Mouse (Mus musculus): ENCODE measurements at regions not wholly inside any gene's neighbourhood (a gene's known extent, or its start where the extent isn't known, plus 50 kb on each side); places are given as distances from the start of the nearest gene placed in this dataset.

DNA sequence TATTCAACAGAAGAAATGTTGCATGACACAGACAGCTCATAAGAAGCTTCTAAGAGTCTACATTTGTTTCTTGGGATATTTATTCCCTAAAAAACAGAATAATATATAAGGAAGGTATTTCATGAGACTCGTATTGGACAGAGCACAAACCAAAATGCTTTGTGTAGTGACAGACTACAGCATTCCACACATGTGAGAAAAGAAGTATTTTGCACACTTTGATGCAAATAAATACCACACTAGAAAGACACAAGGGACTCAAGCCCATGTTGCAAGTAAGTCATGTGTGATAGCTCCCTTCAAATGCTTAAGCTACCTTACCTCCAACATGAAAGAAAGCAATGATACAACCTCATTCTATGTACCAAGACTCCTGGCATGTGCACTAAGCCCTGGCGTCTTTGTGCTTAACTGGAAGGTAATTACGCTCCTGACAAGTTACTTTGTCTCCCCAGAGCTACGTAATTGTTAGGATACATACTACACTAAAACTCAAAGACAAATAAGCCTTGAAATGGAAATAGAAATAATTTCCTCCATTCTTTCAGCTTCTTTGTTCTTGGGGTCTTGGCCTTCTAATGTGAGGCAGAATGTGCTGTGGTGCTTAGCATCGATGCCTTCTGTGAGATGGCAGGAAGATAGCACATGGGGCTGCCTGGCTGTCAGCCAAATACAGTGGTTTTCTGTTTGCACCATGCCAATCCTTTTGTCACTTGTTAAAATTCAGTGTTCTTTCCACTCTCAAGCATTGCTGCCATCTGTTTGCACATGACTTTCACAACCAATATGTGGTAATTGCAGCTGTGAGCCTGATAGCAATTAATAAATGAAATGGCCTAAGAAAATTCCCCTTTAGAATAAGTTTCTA lies 1214.4 kb upstream of the Igfbp7 start:
- no peaks in the 10 kb centered on the region for H3K36me3 ChIP-seq (replicated peaks)
- 82% methylated on average over 5 of the region's 5 CpGs for WGBS
- H3K4me3 ChIP-seq: no peak overlapping the region
- DNase-seq (ENCODE audit: low spot score): no peak
- H3K9me3 ChIP-seq: no peaks in the 10 kb centered on the region
- H3K4me1 ChIP-seq: no peaks in the 10 kb centered on the region
- H3K27ac ChIP-seq (replicated peaks): no peak overlapping the region
- H3K27me3 ChIP-seq (replicated peaks; ENCODE audit: low read depth, poor library complexity, severe bottlenecking): no peaks in the 10 kb centered on the region

DNA sequence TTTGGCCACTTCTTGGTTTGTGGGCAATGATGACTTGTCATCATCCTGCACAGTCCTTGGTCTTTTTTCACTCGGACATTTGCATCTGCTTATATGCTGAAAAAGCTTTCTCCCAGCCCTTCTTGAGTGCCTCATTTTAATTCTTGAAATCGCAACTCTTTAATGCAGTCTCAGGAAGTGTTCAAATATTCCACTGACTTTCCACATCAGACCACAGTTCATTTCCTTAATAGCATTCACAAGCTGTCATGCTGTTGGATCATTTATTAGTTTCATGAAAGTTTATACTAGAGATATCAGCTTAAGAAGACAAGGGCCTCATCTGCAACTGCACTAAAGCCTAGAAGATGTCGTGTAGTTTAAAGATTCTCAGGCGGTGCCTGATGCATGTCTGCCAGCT lies 1200.5 kb upstream of the Igfbp7 start:
- H3K36me3 ChIP-seq (replicated peaks): no peaks in the 10 kb centered on the region

DNA sequence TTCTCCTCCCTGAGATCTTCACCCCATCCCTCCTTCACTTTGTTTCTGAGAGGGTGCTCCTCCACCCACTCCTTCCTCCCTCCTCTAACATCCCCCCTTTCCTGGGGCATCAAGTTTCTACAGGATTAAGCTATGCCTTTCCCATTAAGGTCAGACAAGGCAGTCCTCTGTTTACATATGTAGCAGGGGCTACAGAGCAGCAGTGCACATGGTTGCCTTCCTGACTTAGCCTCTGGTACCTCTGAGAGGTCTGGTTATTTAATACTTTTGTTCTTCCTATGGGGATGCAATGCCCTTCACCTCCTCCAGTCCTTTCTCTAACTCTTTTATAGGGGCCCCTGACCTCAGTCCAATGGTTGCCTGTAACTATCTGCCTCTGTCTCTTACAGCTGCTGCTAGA lies 1194.8 kb upstream of the Igfbp7 start:
- Histone ChIP-seq H3K9me3 (peaks cover 3% of the 10 kb centered on the region; the same call in 1 of the 2 replicates), H3K4me1 (peaks cover 13% of the 10 kb centered on the region), H3K4me3 (no peak overlapping the region), H3K27me3 (replicated peaks; ENCODE audit: low read depth, poor library complexity, severe bottlenecking) (no peaks in the 10 kb centered on the region), H3K27ac (replicated peaks) (no peak overlapping the region), H3K36me3 (replicated peaks) (no peaks in the 10 kb centered on the region)
- peak; percentile 34 for DNase-seq (ENCODE audit: low spot score)

More for the DNA sequence above, 1200.5 kb upstream of the Igfbp7 start:
- Histone ChIP-seq H3K4me3 (no peak overlapping the region), H3K4me1 (peaks cover 3% of the 10 kb centered on the region; the same call in 1 of the 2 replicates), H3K27me3 (replicated peaks; ENCODE audit: low read depth, poor library complexity, severe bottlenecking) (no peaks in the 10 kb centered on the region), H3K9me3 (peaks cover 3% of the 10 kb centered on the region; the same call in 1 of the 2 replicates), H3K27ac (replicated peaks) (no peak overlapping the region)
- no peak for DNase-seq (ENCODE audit: low spot score)
- WGBS: 84% methylated on average over 4 of the region's 4 CpGs

DNA sequence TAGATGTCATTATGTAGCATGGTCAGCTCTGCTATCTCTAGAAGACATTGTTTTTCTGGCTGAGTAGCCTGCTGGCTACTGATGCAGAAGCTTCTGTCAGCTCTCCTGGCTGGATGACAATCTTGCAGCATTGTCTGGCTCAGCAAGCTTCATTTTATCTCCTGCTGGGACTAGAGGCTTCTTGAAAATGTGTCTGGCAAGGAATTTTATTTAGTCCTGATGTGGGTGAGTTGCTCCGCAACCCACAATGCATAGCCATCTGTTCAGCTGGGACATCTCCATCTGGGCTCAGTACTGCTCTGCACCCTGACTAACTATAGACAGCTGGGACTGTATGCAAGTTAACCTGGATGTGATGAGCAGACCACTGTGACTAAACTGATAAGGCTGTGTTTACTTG lies 1177.0 kb upstream of the Igfbp7 start:
- no peaks in the 10 kb centered on the region for H3K4me1 ChIP-seq
- 84% methylated on average over 1 of the region's 1 CpGs for WGBS
- DNase-seq (ENCODE audit: low spot score): no peak
- no peaks in the 10 kb centered on the region for H3K36me3 ChIP-seq (replicated peaks)
- no peaks in the 10 kb centered on the region for H3K9me3 ChIP-seq
- H3K4me3 ChIP-seq: no peak overlapping the region
- no peaks in the 10 kb centered on the region for H3K27me3 ChIP-seq (replicated peaks; ENCODE audit: low read depth, poor library complexity, severe bottlenecking)
- no peak overlapping the region for H3K27ac ChIP-seq (replicated peaks)

DNA sequence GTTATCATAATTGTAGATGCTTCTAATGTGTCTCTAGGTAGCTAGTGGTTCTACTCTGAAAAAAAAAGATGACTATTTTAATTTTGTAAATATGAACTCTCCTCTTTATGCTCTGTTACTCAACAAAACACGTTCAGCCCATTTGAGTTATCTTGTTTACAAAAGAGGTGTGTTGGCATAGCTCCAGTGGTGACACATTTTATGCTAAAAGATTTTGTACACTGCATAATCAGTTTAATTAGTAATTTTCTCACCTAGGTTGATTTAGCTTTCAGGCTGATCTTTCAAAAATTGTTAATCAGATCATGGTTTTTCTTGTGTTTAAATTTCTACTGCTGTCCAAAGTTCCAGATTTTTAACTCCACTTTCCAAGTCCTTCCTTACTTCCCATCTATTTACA lies 1149.1 kb upstream of the Igfbp7 start:
- no peaks in the 10 kb centered on the region for H3K4me1 ChIP-seq
- H3K9me3 ChIP-seq: no peaks in the 10 kb centered on the region
- 56% methylated on average over 1 of the region's 1 CpGs for WGBS
- H3K27me3 ChIP-seq (replicated peaks; ENCODE audit: low read depth, poor library complexity, severe bottlenecking): no peaks in the 10 kb centered on the region
- H3K27ac ChIP-seq (replicated peaks): no peak overlapping the region
- H3K36me3 ChIP-seq (replicated peaks): no peaks in the 10 kb centered on the region
- H3K4me3 ChIP-seq: no peak overlapping the region
- DNase-seq (ENCODE audit: low spot score): no peak

DNA sequence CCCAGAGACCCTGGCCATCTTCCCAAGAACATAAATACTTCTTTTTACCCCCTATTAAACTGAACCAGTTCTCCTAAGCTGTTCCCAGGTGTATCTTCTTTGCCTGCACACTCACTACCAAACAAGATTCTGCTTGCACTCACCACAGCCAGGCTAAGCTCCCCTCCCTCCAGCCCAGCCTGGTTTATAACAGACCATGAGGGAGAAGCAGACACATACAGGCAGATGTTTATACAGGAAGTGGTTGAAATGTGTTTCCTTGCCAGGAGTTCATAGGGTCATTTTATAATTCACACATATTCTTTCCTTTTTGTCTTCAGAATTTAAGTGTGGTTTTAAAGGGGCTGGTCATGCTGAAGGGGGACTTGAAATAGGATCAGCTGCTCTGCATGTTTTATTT lies 1127.5 kb upstream of the Igfbp7 start:
- no peaks in the 10 kb centered on the region for H3K4me1 ChIP-seq
- H3K27ac ChIP-seq (replicated peaks): no peak overlapping the region
- no peak overlapping the region for H3K4me3 ChIP-seq
- H3K36me3 ChIP-seq (replicated peaks): no peaks in the 10 kb centered on the region
- H3K27me3 ChIP-seq (replicated peaks; ENCODE audit: low read depth, poor library complexity, severe bottlenecking): no peaks in the 10 kb centered on the region
- no peak for DNase-seq (ENCODE audit: low spot score)
- no peaks in the 10 kb centered on the region for H3K9me3 ChIP-seq
